Comparison of ENCODE assay signal across 15 mouse cellular contexts in the genomic region with DNA sequence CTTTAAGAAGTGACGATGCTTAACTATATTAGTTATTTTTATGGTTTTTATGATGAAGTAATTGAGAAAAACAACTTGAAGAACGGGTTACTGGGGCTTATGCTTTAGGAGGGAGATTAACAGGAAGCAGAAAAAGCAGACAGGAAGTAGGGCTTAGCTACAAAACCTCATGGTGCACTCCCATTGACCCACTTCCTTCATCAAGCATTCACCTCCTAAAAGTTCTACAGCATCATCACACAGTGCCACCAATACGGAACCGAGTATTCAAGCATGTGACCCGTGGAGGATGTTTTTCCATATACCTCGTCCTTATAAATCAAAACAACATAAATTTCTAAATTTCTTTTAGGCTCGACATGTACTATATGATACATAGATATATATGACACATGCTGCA.
"Had no signal": no experiment of that assay in that cellular context is flagged by ENCODE, and none has a peak within 500 bp of the region (broad histone marks: within the 10 kb centered on the region; RNA-seq: fewer than 3 reads in every experiment).

No protein-coding gene starts in this region.

- H3K27me3 ChIP-seq: kidney, embryonic 15.5 days; limb, embryonic 13.5 days; midbrain, embryonic 13.5 days; neural tube, embryonic 15.5 days had no signal

- H3K4me2 ChIP-seq: kidney, embryonic 15.5 days; limb, embryonic 13.5 days; liver, embryonic 11.5 days; liver, embryonic 15.5 days; midbrain, embryonic 13.5 days; neural tube, embryonic 15.5 days had no signal

- H3K27ac ChIP-seq: kidney, embryonic 15.5 days; limb, embryonic 13.5 days; liver, embryonic 15.5 days; midbrain, embryonic 13.5 days; neural tube, embryonic 15.5 days had no signal

- H3K36me3 ChIP-seq: kidney, embryonic 15.5 days; limb, embryonic 13.5 days; liver, embryonic 15.5 days; midbrain, embryonic 13.5 days; neural tube, embryonic 15.5 days had no signal

- H3K9me3 ChIP-seq: kidney, embryonic 15.5 days; limb, embryonic 13.5 days; liver, embryonic 15.5 days; midbrain, embryonic 13.5 days; neural tube, embryonic 15.5 days had no signal

- H3K4me3 ChIP-seq: kidney, embryonic 15.5 days; limb, embryonic 13.5 days; liver, embryonic 15.5 days; midbrain, embryonic 13.5 days; neural tube, embryonic 15.5 days had no signal

- H3K9ac ChIP-seq: kidney, embryonic 15.5 days; limb, embryonic 13.5 days; liver, embryonic 15.5 days; midbrain, embryonic 13.5 days; neural tube, embryonic 15.5 days had no signal

- ATAC-seq: lung, postnatal 0 days; midbrain, embryonic 13.5 days had no signal

- DNase-seq: kidney, adult 2 months; kidney, postnatal 14 days; layer of hippocampus, postnatal 36 days; left cerebral cortex, postnatal 4 days; lung, adult 2 months; lung, postnatal 36 days; retina, postnatal 1 day; right cerebral cortex, postnatal 14 days had no signal
